Mouse (Mus musculus) embryo, embryonic 11 days (tissue): ENCODE measurements at regions not wholly inside any gene's neighbourhood (a gene's known extent, or its start where the extent isn't known, plus 50 kb on each side); places are given as distances from the start of the nearest gene placed in this dataset.

Source experiments
- DNase-seq: peaks from one replicate; pipeline ENCODE4 v3.0.0-alpha.2; 2015

DNA sequence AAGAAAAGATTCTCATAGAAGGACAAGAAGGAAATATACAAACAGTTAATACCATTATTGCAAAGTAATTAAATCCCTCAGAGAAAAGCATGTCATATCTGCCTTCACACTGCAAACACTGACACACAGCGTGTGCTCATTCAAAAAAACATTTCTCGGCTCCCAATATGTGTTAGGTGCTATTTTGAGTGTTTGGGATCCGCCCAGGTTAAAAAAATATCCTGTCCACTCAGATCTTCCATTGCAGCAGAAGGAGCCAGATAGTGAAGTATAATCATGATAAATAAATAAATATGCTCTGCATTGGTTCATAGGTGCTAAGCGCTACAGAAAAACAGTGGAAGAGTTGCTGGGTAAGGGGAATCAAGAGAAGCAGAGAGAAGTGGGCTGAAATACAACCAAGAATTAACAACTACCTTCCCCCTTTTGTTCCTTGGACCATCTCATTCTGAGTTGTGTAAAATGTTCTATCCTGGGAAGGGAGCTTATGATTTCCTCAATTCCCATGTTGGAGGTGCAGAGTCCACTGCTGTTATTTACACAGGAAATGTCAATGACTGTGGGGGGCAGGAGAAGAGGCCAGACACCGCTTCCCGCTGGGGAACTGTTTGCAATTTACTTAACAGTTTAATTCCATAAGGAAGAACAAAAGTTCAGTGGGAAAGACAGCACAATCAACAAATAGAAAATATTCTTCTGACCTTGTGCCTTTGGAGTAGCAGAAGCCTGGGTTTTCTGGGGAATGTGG lies 139.9 kb downstream of the Tle1 start:
- peak; percentile 22 for DNase-seq

DNA sequence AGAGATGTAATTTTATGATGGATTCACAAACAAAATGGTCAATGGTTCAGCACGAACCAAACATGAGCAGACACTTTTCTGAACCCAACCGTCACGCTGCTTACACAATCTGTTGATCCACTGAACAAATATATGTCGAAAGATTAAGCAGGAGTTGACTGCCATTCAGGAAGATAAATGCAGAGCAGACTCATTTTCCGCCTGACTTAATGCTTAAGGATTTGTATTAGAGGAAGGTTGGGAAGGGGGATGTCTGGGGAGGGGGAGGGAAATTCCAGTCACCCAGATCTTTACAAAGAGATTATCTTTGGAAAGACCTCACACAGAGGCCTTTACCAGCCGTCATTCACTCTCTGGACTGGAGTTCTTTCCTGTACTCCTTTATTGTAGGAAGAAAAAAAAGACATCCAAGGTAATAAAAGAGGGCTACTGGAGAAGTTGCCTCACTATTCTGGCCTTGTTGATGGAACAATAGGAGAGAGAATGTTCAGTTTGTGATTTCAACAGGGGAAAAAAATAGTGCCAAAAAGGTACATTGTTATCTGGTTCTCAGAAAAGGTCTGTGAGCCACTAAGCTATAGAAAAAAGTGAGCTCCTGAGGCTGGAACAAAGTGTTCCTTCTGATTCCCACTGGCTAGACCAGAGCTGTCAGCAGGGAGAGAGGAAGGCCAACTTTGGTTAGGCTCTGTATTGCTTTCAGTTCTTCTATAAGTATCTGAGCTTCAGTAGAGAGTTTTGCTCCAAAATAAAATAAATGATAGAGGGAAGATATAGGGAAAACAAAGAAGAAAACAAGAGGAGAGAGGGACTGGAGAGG lies 150.9 kb downstream of the Tle1 start:
- DNase-seq: peak; percentile 72

DNA sequence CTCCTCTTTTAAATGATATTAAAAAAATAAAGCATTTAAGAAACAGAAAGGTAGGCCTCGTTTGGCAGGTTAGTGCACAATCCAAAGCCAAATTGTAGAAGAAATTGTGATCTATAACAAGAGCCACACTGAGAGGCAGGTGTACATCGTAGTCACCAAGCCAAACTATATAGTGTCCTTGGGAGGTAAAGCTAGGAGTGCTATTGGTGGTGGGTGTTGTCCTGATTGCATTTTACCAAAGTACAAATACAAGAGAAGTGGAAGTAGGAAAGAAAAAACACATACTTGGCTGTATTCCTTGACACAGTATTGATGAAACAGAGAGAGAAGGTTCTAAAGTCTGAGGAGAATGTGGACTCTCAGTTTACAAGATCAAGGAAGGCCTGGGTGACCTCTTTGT lies 178.6 kb downstream of the Tle1 start:
- DNase-seq: no peak

DNA sequence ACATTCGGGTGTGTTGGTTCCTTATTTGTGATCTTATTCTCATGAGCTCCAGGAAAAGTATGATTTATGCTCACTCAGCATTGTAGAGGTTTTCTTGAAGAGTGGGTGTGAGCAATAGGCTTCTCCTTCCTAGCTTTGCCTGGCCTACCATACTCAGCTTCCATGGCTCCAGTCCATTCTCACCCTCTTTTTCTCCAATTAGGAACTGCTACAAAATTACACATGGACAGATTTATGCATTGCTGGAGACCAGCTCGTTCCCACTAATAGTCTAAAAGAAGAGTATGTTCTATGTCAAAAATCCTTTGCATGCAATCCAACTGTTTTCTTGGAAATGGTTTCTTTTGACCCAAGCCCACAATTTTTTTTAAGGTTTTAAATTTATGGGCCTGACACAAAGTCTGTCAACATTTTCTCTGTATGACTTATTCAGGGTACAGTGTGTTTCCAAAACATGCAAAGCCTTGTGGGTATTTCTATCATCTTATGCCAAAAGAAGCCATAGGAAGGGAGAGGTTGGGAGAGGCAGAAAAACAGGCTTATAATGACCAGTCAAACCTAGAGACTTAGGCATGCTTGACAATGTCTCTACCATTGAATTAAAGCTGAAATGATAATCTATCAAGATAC lies 186.4 kb downstream of the Tle1 start:
- no peak for DNase-seq

DNA sequence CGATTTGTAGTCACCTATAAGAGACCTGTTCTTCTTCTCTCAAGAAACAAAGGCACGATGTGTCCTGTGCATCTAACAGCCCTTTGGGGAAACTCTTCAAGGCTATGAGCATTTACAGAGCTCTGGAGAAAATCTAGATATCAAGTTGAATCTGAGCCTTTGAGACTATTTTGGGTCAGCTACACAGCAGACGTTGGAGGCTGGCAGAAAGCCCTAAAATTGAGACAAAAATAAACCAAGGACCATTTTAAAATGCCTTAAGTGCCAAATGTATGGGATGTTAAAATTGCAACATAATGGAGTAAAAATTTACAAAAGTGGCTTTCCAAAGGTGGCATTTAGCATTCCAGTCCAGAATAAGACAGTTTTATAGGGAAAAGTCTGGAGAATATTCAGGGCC lies 187.1 kb downstream of the Tle1 start:
- no peak for DNase-seq

DNA sequence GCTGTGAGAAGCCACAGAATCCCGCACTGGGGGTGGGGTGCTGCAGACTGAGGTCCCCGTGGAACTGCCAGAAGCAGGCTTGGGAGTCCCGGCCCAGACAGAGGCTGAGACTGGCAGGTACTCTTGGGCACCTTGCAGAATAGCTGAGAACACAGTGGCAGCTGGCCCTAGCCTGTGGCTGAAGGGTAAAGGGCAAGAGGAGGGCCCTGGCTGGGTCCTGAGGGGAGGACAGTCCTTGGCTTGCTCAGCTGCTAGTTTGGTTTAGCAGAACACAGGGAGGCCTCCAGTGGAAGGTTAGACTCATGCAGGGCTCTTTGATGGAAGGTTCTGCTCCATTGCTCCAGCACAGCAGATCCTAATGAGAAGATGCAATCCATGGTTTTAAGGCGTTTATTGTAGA lies 190.4 kb downstream of the Tle1 start:
- DNase-seq: no peak

DNA sequence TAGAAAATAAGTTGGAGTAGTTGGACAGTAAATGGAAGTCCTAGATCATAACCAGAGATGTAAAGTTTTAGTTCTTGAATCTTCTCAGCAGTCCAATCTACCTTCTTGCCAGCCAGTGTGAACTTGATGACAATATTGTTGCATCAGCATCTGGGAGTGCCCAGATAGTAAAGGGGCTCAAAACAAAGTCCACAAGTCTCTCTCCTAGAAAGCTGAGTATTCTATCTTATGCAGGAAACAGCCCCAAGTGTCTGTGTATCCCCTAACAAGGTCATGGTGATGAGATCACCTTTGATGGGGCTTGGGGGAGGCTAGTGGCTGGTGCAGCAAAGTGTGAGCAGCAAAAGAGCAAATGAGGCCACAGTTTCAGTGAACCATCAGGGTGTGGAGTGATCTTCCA lies 194.8 kb downstream of the Tle1 start:
- DNase-seq: no peak

DNA sequence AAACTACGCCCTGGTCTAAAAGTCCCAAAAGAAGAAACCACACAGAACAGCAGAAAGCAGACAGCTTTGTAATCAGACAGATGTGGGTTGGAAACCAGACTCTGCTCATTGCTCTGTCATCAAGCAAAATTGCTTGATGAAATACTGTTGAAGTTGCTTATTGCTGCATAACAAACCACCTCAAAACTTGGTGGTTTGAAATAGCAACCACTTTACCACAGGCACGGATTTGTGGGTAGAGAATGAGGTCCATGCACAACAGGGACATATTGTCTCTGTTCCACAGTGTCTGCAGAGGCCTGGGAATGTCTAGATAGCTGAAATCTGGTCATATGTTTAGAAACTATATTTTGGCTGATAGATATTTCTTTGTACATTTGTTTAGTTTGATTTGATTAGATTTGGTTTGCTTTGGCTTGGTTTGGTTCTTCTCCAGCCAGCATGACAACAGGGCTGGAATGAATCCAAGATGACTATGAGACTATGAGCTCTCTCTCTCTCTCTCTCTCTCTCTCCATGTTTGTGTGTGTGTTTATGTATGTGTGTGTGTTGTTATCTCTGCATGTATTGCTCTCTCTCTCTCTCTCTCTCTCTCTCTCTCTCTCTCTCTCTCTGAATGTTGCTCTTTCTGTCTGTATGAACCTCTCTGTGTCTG lies 199.4 kb downstream of the Tle1 start:
- DNase-seq: no peak

DNA sequence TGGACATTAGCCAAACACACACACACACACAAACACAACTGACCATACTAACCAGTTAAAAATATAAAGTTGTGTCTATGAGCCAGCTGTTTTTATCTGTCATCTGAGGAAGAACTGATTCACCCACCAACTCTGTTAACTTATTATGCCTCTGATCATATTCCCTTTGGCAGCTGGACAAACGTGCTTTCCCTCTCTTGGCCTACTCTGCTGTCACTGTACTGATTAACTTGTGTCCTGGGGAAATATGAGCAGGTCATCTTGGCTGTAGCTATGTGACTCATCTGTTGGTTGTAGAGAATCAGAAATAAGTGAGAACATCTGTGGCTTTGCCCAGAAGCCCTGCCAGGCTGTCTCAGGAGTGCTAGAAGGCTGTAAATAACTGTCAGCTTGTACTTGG lies 210.9 kb upstream of the Gm11232 start:
- DNase-seq: peak; percentile 25

DNA sequence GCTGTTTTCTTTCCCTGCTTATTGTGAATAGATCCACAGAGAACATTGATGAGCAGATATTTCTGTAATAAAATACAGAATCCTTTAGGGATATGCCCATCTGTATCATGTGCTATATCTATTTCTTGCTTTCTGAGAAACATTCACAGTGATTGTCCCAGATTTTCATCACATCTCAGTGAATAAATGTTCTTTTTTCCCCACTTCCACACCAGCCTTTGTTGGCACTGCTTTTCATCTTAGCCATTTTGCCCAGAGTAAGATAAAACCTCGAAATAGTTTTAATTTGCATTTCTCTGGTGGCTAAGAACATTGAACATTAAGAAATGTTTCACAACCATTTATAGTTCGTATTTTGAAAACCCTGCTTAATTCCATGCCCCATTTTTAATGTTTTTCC lies 195.7 kb upstream of the Gm11232 start:
- DNase-seq: no peak

DNA sequence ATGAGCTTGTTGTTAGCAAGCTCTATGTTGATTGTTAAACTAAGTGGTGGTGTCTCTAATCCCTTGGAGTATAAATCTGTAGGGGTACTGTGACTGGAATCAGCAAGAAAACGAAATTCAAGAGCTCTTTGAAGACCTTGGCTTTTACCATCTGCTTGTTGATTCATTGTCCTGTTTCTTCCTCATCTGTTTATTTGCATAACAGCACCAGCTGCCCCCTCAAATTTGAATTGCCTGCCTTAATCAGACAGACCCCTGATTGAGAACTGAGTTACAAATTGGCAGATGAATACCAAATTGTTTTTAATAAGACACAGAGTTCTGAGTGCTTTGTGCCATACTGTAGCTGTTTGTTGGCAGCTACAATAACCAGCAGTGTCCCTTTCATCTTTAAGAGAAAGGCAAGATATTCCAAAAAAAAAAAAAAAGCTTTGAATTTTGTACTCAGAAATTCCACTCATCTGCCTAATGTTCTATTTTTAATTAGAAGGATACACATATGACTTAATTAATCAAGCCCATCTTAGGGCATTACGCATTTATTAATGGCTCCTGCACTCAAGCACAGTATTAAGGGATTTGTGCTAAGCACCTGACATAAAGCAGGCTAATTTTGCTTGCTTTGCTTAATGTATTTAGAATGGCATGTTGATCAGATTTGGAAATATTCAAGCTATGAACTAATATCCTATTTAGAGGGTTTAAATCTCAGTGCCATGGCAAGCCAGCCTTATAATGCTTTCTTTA lies 175.6 kb upstream of the Gm11232 start:
- peak; percentile 2 for DNase-seq

DNA sequence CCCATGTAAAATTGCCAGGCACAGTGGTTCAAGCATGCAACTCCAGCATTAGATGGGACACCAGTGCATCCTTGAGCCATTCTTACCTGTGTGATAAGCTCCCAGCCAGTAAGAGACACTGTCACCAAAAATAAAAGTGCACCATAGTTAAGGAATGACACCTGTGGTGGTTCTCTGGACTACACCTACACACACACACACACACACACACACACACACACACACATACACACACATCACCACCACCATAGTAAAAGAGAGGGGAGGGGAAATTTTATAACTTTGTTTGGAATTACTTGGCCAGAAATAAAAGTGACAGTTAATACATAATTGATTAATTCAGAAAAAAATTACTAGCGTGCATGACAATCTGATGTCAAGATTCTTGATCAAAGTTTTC lies 175.1 kb upstream of the Gm11232 start:
- no peak for DNase-seq

DNA sequence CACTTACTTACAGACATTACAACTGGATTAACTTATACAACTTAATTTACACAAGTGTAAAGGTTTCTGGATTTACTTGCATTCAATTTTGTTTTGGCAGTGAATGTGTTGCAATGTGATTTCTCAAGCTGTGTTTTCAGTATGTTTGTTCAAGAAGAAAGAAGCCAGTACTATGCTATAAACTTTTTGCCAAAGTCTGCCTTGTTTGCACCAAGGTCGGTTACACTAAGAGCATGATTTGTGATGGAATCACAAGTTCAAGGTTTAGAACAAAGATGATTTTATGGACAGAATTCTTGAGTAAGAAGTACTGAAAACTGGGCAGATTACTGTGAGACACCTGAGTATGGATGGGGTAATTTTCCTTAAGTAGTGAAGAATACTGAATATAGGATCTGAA lies 153.8 kb upstream of the Gm11232 start:
- no peak for DNase-seq

DNA sequence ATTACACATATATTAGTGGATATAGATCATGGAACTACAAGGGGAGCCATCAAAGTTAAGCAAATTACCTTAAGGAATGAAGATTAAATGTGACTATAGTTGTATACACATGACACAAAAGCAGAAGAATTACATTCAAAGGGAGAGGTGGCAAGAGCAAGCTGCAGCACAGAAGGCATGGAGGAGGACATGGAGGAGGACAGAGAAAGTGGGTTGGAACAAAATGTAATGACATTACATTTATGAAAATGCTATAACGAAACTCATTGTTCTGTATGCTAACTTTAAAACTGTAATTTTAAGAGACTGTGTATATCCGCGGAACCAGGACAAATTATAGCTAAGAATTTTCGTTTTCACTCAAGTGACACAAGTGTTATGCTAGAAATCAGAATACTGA lies 117.9 kb upstream of the Gm11232 start:
- DNase-seq: no peak

DNA sequence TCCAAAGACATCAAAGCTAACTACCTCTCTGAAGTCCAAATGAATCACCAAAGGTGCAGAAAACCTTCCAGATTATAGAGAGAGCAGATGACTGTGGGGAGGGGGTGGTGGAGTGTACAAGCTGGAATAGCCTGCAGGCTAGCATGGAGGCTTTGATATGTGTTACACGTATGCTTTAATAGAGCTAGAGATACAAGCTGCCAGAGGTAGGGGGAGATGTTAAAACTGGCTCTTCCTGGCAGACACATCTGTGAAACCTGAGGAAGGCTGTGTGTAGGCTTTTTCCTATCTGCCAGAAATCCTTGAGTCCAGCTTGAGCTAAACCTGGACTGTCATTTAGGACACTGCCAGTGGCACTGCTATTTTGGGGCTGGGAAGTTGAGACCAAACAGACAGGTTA lies 109.2 kb upstream of the Gm11232 start:
- peak; percentile 28 for DNase-seq

DNA sequence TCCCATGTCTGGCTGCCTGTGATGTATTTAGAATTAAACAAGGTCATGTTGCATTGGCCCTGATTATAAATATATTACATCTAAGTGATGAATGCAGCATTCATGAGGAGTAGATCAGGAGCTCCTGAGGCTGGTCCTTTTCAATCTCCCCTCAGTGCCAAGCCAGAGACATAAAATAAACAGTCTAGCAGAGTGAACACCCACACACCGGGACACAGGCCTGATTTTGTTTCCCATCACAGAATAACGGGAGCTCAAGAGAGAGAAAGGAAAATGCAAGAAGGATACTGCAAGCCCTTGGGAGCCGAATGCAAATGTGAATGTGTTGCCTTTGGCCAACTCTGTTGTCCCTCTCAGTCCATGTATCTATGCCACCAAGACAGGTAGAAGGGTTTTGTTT lies 84.1 kb upstream of the Gm11232 start:
- no peak for DNase-seq

DNA sequence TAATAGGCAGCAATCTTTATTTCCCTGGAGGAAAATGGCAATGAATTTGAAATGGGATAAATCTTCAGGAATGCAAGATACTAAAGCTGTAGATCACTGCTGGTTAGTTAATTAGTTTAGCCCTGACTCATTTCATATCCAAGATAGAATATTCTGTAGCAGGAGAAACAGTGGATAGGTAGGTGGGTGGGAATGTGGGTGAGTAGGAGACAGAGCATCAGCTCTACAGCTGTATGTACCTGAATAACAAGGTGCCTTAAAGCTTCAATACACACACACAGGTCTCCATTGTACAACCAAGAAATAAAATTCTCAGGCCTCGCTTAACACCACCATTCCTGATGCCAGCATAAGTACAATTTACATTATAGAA lies 83.0 kb upstream of the Gm11232 start:
- no peak for DNase-seq

DNA sequence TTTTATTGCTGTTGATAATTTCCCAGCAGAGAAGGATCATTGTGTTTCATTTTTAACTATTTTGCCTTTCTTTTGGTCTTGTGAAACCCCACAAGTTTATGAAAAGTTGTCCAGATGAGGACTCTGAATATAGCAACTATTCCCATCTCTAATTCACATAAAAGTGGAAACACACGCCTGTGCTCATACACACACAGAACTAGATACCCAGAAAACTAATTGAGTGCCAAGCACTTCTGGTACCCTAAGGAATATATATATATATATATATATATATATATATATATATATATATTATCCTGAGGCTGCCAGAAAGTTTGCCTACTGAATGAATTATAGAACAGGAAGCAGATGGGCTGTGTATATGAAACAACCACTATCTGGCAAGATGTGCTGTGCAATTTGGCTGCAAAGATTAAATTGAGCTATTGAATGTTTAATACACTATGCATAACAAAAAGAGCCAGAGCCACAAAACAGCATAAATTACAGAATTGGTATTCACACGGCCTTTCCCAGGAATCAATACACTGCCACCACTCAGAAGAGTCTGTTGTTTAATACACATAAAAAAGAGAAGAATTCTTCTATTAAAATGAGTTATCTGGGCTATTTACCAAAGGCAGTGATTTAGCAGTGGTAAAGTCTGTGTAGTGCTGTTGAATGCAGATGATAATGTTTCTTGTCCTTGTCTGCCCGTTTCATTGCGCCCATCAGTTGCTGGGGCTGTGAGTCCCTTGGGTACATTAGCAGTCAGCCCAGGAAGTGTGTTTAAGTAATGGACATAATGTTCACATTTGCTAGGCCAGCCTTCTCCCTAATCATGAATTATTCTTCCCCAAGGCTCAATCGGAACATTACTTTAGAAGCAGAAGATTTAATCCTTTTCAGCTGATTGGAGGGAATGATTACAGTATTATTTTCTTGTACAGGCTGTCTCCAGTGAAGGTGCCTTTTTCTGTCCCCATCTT lies 82.3 kb upstream of the Gm11232 start:
- peak; percentile 12 for DNase-seq

DNA sequence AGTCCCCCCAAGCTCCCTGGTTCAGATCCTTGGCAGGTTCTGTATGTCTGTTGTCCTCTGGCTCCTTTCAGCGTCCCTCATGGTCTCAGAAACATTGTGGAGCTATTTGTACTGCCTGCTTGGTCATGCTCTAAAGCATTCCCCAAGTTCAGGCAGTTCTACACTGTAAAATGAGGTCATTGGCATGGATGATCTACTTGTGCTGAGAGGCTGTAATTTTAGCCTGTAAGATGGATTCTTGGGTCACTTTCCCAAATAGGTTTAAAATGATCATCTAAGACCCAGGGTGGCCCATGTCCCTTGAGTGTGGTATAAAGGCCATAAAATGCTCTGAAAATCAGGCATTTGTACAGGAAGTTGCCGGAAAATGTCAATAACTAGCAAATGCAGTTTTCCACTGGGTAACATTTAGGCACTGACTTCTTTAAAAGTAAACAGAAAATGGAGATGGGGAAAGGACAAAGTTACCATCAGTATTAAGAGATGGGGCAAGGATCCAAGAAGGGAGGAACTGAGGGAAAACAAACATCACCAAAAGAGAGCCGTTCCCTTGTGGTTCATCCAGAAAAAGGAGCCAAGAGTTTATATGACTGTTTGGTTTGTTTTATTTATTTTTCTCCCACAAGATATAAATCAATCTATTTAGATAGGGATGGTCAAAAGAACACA lies 81.5 kb upstream of the Gm11232 start:
- no peak for DNase-seq

DNA sequence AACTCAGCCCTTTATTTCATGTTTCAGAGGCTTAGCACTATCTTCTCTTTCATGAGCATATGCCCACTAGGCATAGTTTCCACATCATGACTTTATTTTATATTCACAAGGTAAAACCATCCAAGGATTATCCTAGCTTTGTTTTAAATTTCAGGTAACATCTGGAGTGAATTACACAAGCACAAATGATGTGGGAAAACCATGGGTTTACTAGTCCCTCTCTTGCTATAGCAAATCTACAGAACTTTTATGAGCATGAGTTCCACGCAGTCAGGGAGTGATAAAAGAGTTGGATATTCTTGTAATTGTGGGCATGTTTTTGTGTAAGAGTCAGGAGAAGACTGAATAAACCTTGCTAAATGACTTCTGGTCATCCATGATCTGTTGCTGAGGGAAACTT lies 78.0 kb upstream of the Gm11232 start:
- no peak for DNase-seq

DNA sequence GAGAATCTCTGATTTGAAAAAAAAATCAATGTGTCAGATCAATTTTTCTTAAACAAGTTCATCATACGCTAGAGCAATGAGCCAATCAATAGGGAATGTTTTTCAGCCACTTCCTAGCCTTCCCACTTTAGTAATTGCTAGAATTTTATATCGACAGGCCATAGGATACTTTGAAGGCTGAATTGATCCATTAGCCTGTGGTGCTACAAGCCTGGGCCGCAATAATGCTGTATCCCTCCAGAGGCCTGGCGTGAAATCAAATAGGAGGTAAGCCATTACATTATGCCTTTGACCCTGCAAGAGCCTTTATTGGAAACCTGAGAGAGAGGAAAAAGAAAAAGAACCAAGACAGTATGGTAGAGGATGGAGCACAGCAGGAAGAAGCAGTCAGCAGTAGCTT lies 53.7 kb upstream of the Gm11232 start:
- DNase-seq: no peak
